Mouse (Mus musculus) lung, adult 18-20 months (tissue): ENCODE measurements at regions not wholly inside any gene's neighbourhood (a gene's known extent, or its start where the extent isn't known, plus 50 kb on each side); places are given as distances from the start of the nearest gene placed in this dataset.
A peak's percentile ranks its signal among the peaks of the same experiment; 100 is the strongest.

Source experiments
- DNase-seq, 2 experiments: peaks; one replicate each; pipeline ENCODE4 v3.0.0; 2022; ENCODE audit warnings: mixed read lengths in 2 of 2

GRCm38 (mm10) chr17:80789000-80789399, 60.7 kb upstream of the Map4k3 start:
- DNase-seq: peak in 1 of 2 experiments; percentile 29

GRCm38 (mm10) chr17:80786858-80787257, 58.6 kb upstream of the Map4k3 start:
- DNase-seq: peak in 1 of 2 experiments; percentile 38

GRCm38 (mm10) chr17:80786061-80786851, 58.0 kb upstream of the Map4k3 start:
- DNase-seq: peak in 1 of 2 experiments; percentile 24

GRCm38 (mm10) chr17:80785476-80785875, 57.2 kb upstream of the Map4k3 start:
- DNase-seq: no peak

GRCm38 (mm10) chr17:80785049-80785448, 56.8 kb upstream of the Map4k3 start:
- peak in 1 of 2 experiments; percentile 47 for DNase-seq

GRCm38 (mm10) chr17:80782233-80782632, 53.9 kb upstream of the Map4k3 start:
- no peak for DNase-seq

GRCm38 (mm10) chr17:80781621-80782020, 53.3 kb upstream of the Map4k3 start:
- DNase-seq: no peak

- DNase-seq: no peak
Observed at GRCm38 (mm10) chr17:80780303-80780702, 52.0 kb upstream of the Map4k3 start.

- DNase-seq: peak; percentile 21 to 40
Observed at GRCm38 (mm10) chr17:80779782-80780181, 51.5 kb upstream of the Map4k3 start.
